Mouse (Mus musculus) E14TG2a.4 (cell line): ENCODE results near the gene Alkbh8.
"Not testable (repeated sequence)": the region's sequence is repeated elsewhere in the genome, so short reads cannot be mapped to it uniquely, and the experiment has no call there.

Experiments used
- H3K27me3 ChIP-seq: 2 replicates; pipeline ENCODE4 v1.6.1; 2014; ENCODE audit warnings: low read length, control low read depth; ENCODE audit not compliant: insufficient read depth
- H3K36me3 ChIP-seq: 2 replicates; pipeline ENCODE4 v1.6.1; 2014; ENCODE audit warnings: low read length, control low read depth; ENCODE audit not compliant: insufficient read depth
- H3K4me1 ChIP-seq: replicated peaks from 2 replicates; pipeline ENCODE4 v1.6.1; 2014; ENCODE audit warnings: low read depth, low read length, control low read depth
- H3K4me3 ChIP-seq: replicated peaks from 2 replicates; pipeline ENCODE4 v1.5.1; 2014; ENCODE audit warnings: mild to moderate bottlenecking, low read length
- H3K9me3 ChIP-seq: 2 replicates; pipeline ENCODE4 v1.6.1; 2014; ENCODE audit warnings: low read length, control low read depth
- CTCF ChIP-seq: conservative IDR thresholded peaks from 2 replicates; pipeline ENCODE4 v1.5.1; 2014; ENCODE audit warnings: low read length
- NANOG ChIP-seq: IDR thresholded peaks from 2 replicates; pipeline ENCODE4 v1.6.1; 2014; ENCODE audit warnings: borderline replicate concordance, low read length, mixed read lengths
- POU5F1 ChIP-seq: IDR thresholded peaks from 2 replicates; pipeline ENCODE4 v1.6.1; 2014; ENCODE audit warnings: low read length, borderline replicate concordance

Alkbh8 gene

GRCm38 (mm10) chr9:3345136-3345535 lies 10.2 kb downstream of the Alkbh8 start:
- H3K9me3 ChIP-seq: no peaks in the 10 kb centered on the region
- H3K27me3 ChIP-seq: no peaks in the 10 kb centered on the region
- H3K4me3 ChIP-seq: no peak overlapping the region
- no peak for TF ChIP-seq CTCF
- TF ChIP-seq POU5F1: no peak
- no peak for TF ChIP-seq NANOG
- H3K4me1 ChIP-seq: 0 out of 2 replicates have a peak, but pooled peaks cover 2% of the 10 kb centered on the region
- peaks cover 66% of the 10 kb centered on the region for H3K36me3 ChIP-seq

DNA sequence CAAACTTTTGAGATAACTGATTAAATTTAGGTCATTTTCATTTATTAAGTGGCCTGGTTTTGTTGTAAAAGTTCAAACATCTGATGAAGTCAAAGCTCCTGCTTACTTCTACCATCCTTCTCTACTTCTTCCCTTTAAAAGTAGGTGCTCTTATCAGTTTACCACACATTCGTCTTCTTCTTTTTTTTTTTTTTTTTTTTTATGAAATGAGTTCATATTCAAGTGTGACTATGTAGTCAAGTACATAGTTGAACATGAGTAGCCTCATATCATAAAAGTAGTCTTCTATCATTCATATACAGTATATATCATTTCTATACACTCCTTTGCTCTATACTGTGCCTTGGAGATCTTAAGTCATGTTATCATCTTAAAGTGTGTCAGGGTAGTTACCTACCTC lies 11.0 kb downstream of the Alkbh8 start:
- Histone ChIP-seq H3K36me3 (peaks cover 67% of the 10 kb centered on the region), H3K4me1 (0 out of 2 replicates have a peak, but pooled peaks cover 2% of the 10 kb centered on the region), H3K9me3 (no peaks in the 10 kb centered on the region), H3K27me3 (no peaks in the 10 kb centered on the region), H3K4me3 (no peak overlapping the region)
- TF ChIP-seq POU5F1: no peak
- no peak for TF ChIP-seq NANOG
- no peak for TF ChIP-seq CTCF

DNA sequence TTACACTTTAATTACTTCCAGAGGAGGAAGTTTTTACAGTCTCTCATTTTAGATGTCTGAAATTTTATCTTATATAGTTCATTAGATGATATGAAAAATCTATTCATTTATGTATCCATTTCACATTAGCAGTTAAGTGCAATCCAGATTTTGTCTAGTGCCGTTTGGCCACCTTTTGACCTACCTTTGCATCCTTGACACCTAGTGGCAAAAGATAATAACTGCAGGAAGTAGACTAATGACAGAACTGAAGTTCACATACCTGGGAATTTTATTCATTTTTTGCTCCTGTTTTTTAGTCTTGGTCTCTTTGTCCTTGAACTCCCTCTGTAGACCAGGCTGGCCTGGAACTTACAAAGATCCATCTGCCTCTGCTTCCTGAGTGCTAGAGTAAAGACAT lies 15.1 kb downstream of the Alkbh8 start:
- Histone ChIP-seq H3K9me3 (no peaks in the 10 kb centered on the region), H3K4me1 (0 out of 2 replicates have a peak, but pooled peaks cover 2% of the 10 kb centered on the region), H3K4me3 (no peak overlapping the region), H3K36me3 (peaks cover 65% of the 10 kb centered on the region), H3K27me3 (no peaks in the 10 kb centered on the region)
- no peak for TF ChIP-seq NANOG
- TF ChIP-seq CTCF: peak; percentile 30

GRCm38 (mm10) chr9:3376323-3376722 lies 41.4 kb downstream of the Alkbh8 start:
- H3K36me3 ChIP-seq, H3K27me3 ChIP-seq, H3K9me3 ChIP-seq: not testable (repeated sequence)
- Histone ChIP-seq H3K4me1 (peaks cover 48% of the 10 kb centered on the region), H3K4me3 (peak overlapping the region; percentile 45)
- peak; percentile 68; the same call in 1 of the 2 replicates for TF ChIP-seq NANOG

DNA sequence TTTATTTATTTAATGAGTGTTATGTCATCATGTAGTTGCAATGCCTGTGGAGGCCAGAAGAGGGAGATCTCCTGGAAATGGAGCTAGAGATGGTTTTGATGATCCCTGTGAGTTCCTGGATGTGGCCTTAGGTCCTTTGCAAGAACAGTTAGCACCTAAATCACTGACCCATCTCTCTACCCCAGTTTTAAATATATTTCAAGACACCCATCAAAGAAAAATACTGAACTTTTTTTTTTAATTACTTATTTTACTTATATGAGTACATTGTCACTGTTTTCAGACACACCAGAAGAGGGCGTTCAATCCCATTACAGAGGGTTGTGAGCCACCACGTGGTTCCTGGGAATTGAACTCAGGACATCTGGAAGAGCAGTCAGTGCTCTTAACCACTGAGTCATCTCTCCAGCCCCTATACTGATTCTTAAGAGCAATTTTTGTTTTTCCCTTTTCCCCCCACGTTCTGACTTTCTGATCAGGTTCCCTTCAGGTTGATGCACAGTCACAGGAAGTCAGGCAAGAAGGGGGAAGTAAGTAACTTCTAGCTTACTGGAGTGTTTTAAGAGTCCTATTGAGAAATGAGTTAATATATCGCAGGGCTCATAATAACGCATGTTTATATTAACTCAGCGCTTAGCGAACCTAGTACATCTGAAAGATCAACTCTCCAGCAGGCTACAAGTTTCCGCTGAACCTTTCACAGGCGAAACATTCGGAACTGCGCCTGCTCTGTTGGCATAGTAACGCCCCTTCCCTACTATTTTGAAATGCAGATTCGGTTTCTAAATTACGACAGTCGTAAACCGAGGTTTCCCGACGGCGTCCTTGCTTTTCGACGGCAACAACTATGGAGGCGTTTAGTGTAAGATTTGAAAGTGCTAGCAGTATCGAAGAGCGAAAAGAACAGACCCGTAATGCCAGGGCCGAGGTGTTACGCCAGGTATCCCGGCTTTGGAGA lies 68.6 kb downstream of the Alkbh8 start, which contains the start of gene Cwf19l2:
TSS of gene Cwf19l2 (plus strand) at position 342 of the 958 bp plus-strand sequence.
- H3K36me3 ChIP-seq: no peaks in the 10 kb centered on the region; the same call in 1 of the 2 replicates
- H3K4me1 ChIP-seq: peaks cover 18% of the 10 kb centered on the region
- TF ChIP-seq NANOG: no peak
- TF ChIP-seq POU5F1: no peak
- peak; percentile 62 for TF ChIP-seq CTCF
- H3K9me3 ChIP-seq: no peaks in the 10 kb centered on the region
- peak within 1 kb of the TSS; percentile 89 for H3K4me3 ChIP-seq
- no peaks in the 10 kb centered on the region for H3K27me3 ChIP-seq

DNA sequence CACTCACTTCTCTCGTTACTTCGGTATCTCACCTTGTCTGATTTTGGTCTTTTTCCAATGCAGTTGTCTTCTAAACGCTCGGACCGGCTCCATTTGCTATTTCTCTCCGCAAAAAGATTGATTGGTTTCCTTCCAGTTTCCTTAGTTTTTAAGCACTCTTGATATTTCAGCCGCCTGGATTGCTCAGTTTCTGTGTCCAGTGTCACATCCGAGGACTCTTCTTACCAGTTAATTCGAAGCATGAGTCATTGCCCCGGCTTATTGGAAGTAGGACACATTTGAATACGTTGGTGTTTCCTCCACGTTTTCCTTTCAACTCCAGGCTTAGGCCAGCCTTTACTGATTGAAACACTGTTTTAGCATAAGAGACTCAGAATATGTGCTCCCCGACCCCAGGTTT lies 69.4 kb downstream of the Alkbh8 start:
- H3K9me3 ChIP-seq: no peaks in the 10 kb centered on the region
- peaks cover 18% of the 10 kb centered on the region for H3K4me1 ChIP-seq
- no peaks in the 10 kb centered on the region; the same call in 1 of the 2 replicates for H3K36me3 ChIP-seq
- TF ChIP-seq CTCF: no peak
- H3K4me3 ChIP-seq: peak overlapping the region; percentile 89
- no peaks in the 10 kb centered on the region for H3K27me3 ChIP-seq

- not testable (repeated sequence) for H3K27me3 ChIP-seq, H3K36me3 ChIP-seq, H3K4me3 ChIP-seq, H3K9me3 ChIP-seq
- TF ChIP-seq NANOG: peak; percentile 95
- H3K4me1 ChIP-seq: peaks cover 32% of the 10 kb centered on the region
Observed at GRCm38 (mm10) chr9:3439555-3440300, 104.8 kb downstream of the Alkbh8 start.
